Mouse (Mus musculus) right cerebral cortex, postnatal 4 days (tissue): ENCODE measurements around the gene Arhgap17.

Source experiments
- DNase-seq: peaks from one replicate; pipeline ENCODE4 v3.0.0-alpha.2; 2022

The Arhgap17 gene

GRCm38 (mm10) chr7:123368187-123368586 is 1.5 kb downstream of the Arhgap17 start:
- no peak for DNase-seq

DNA sequence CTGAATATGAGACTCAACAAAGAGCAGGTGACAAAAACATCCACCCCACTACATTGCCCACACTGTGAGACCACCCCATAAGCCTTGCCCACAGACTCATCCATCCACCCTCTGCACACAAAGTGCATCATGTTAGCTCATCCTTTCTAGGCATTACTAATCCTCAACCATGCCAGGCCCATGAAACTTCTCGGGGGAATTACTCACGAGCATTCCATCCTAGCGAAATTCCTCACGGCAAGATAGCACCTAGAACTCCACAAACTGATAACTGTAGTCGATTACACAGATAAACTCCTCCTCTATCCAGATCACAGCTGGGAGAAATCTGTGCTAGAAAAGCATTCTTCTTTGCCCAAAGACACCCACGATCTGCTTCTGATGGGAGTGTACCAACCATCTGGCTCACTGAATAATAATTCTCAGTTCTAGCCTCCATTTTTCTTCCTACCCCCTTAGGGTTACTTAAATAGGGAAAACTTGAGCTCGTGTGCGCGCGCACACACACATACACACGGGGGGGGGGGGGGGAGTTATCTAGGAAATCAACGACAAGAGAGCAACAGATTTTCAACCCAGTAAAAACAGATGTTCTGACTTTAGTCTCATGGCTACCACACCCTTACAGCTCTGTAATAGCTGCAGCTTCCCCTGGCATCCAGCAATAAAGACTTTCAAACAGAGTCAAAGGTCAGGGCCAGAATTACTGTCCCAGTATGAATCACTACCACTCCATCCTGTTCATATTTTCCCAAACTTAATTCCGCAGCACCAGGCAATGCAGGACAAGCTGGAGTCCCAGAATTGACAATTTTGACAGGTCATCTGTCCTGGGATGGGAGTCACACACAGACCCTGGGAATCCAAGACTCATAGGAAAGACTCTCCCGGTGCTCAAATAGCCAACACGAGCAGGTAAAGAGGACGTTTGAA is 2.2 kb downstream of the Arhgap17 start:
- no peak for DNase-seq

GRCm38 (mm10) chr7:123366806-123367205 is 2.9 kb downstream of the Arhgap17 start:
- DNase-seq = no peak

DNA sequence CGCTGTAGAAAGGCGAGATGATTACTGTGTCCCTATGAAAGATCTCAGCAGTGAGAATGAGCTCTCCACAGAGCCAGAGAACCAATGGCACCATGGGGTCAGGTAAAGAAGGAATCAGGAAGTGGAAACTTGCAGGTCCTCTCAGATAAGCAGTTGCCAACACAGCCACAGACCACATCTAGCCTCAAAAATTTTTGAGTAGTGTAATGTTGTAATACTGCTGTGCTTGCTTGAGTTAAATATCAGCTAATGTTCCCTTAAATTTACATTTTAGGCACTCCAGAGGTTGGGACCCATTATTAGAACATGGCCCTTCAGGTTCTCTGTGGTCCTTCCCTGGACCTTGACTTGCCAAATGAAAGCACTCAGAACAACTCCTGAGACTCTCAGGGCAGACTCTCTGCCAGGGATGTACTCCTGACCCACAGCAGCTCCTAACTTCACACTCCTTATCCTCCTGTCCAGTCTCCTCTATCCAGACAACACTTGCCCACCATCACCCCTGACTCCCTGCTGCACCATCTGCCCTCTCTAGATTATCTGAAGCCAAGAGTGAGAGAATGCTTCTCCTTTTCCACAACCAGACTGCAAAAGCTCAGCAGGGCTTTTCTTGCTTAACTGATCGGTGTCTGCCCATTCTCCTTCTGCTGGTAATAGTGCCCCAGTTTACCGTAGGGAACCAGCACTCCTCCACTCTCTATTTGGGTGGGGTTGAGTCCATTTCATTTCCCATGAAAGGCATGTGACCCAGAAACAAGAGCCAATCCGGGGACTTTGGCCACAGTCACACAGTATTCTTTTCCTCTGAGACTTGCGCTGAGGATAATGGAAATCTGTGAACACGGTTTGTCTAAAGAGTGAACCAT is 3.6 kb downstream of the Arhgap17 start:
- no peak for DNase-seq

- no peak for DNase-seq
These were observed 5.7 kb downstream of the Arhgap17 start for GRCm38 (mm10) chr7:123363971-123364370.

DNA sequence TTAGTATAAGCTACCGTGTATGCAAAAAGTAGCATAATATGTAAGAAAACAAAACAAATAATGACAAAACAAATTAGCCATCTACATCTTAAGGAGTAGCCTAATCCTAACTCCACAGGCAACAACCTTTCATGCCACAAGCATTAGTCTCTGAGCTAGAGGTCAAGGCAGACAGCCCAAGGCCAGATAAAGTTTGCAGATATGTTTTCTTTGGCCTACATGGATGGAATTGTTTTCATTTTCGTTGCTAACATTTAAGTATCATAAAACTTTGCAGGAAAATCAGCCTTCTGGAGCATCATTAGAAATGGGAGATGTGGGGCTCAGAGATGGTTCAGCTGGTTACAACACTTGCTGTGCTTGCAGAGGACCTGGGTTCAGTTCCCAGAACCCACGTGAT is 6.9 kb downstream of the Arhgap17 start:
- no peak for DNase-seq

GRCm38 (mm10) chr7:123361229-123361980 is 8.3 kb downstream of the Arhgap17 start:
- DNase-seq = no peak

DNA sequence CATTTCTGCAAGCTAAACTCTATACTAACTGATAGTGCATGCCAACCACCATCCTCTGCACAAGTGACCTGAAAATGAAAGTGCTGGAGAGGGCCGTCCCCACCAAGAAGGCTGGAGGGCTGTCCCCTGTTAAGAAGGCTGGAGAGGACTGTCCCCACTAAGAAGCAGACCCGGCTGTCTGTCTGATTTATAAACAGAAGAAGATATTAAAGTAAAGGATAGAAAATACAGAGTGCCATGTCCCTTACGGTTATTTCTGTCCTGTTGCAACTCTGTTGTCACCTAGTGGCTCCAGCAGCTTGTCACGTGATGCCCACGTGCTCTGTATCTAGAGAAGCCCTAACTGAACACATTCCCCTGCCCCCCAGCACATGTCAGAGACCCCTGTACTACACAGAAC is 9.5 kb downstream of the Arhgap17 start:
- DNase-seq = no peak

GRCm38 (mm10) chr7:123359101-123359500 is 10.6 kb downstream of the Arhgap17 start:
- DNase-seq = no peak

GRCm38 (mm10) chr7:123356158-123356557 is 13.6 kb downstream of the Arhgap17 start:
- DNase-seq = no peak

DNA sequence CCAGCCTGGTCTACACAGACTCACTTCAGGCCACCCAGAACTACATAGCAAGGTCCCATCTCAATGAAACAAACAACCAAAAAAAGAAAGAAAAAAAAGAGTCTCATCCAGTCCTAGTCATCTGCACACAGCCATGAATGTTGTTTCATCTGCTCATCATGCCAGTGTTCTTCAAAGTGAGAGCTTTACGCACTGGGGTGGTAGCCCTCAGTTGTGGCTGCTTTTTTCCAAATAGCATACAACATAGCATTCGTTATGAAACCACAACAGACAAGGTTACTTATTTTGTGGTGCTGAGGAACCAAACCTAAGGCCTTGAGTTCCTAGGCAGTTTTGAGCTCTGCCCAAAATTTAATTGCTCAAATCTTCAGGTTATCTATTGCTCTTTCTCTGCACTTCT is 14.9 kb downstream of the Arhgap17 start:
- no peak for DNase-seq

- no peak for DNase-seq
These were observed 15.3 kb downstream of the Arhgap17 start for GRCm38 (mm10) chr7:123354392-123354791.

- no peak for DNase-seq
These were observed 15.8 kb downstream of the Arhgap17 start for GRCm38 (mm10) chr7:123353879-123354278.

GRCm38 (mm10) chr7:123353081-123353480 is 16.6 kb downstream of the Arhgap17 start:
- DNase-seq = no peak

DNA sequence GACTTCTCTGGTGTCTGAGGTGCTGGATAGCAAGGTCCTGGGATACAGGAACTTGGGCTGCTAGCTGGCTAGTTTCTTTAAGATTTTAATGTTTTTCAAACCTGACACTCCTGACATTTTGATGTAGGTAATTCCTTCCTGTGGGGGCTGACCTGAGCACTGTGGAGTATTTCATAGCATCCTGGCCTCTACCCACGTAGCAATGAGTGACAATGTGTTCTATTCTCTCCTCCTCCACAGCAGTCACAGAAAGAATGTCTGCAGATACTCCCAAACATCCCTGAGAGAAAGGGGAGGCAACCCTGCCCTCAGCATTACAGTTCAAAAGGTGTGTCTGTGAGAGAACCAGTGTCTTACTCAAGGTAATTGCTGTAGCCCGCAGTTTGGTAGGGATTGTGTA is 19.5 kb downstream of the Arhgap17 start:
- no peak for DNase-seq

DNA sequence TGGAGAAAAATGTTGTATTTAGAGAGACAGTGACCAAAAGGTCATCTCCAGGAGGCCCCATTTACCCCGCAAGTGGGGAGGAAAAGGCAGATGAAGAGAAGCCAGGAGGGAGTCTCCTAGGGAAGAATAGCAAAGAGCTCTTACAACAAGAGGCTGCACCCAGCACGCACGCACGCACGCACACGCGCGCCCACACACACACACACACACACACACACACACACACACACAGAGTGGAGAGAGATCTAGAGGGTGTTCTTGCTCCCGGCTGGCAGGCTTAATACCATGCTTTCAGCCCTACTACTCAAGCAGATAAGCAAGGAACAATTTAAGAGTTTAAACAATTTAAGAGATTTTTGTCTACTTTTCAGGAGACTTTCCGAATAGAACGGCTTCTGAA is 19.9 kb downstream of the Arhgap17 start:
- no peak for DNase-seq

DNA sequence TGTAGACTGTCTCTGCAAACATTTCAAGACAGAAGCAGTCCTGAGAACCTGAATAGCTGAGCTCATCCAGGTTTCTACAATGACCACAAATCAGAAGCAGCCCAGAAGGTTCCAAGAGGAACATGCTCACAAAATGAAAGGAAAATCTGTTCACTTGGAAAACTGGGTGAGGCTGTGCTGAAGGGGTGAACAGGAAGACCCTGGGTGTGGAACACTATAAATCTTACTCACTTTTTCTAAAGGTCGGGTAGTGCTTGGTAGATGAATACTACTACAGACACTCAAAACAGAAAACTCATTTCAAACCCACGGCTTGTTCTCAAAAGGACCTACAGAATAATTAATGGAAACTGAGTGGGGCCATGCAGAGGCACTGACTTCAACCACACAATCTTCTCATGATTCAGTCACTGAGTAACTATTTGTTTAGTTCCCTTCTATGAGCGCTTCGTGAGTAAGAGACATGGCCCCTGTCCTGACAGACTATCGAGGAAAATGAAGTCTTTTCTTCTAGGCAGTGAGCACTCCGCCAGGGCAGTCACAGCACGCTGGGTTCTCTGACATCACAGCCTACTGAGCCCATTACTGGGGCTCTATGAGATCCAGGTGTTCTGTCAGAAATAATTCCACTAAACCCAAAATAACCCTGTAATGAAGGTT is 23.0 kb downstream of the Arhgap17 start:
- DNase-seq = no peak

- DNase-seq = no peak
These were observed 24.6 kb downstream of the Arhgap17 start for GRCm38 (mm10) chr7:123345041-123345544.

DNA sequence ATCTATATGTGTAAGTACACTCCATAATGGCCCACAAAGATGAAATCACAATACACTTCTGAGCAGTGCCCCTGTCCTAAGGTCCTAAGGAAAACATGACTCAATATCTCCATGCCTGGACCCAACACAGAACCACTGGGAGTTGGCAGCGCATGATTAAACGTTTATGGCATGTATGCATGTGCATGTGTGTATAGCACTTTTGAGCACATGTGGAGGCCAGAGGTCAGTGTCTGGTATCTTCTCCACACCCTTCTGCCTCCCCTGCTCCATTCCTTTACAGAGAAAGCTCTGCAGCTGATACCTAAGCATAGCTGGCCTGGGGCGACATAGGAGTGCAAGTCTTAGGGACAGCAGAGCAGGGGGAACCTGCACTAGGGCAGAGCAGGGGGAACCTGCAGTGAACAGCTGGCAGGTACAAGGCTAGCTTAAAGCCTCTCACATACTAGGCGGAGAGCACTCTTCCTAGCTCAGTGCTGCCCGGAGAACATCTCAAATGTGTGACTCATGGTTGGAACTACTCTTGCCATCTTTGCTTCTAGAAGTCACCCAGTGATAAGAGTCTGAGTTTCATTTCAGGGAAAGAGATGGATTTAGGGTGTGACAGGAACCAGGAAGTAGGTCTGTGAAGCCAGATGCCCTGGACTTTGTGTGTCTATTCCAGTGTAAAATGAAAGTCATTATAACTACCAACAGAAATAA is 25.5 kb downstream of the Arhgap17 start:
- DNase-seq = no peak

DNA sequence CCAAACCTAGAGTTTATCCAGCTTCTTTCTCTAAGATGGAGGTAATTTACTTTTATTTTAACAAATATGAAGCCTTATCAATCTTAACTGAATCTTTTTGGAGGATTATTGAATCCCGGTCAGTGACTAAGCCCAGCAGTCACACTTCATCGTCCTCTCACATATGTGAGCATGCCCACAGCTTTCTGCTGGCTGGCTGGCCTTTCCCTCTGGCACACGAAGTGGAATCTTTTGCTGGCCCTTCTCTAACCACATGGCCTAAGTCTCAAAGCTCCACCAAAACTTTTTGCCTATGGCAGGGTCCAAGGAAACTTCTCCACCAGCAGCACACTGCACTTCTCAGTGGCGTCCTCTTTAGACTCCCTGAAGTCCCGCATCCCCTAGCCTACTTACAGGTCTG is 27.8 kb downstream of the Arhgap17 start:
- no peak for DNase-seq

DNA sequence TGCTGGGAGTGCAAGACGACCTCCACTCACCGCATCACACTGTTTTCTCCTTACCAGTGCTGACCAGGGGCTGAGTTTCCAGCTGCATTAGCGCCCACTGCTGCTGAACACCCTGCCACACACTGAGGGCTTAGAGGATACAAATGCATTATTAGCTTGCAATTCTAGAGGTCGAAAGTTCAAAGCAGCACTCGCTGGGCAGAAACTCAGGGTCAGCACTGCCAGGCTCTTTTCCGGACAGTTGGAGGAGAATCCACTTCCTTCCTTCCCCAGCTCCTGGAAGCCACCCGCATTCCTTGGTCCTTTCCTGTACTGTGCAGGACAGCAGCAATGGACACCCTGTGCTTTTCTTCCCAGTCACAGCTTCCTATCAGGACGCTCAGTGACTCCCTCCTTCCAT is 31.4 kb downstream of the Arhgap17 start:
- no peak for DNase-seq

GRCm38 (mm10) chr7:123336322-123336721 is 33.4 kb downstream of the Arhgap17 start:
- DNase-seq = no peak
